Mouse (Mus musculus): ENCODE measurements at regions not wholly inside any gene's neighbourhood (a gene's known extent, or its start where the extent isn't known, plus 50 kb on each side); places are given as distances from the start of the nearest gene placed in this dataset.
A peak's percentile ranks its signal among the peaks of the same experiment; 100 is the strongest.
"Not testable (repeated sequence)": the region's sequence is repeated elsewhere in the genome, so short reads cannot be mapped to it uniquely, and the experiment has no call there.

GRCm38 (mm10) chr1:5220668-5221408, 413.1 kb downstream of the Gm37988 start:
- DNase-seq (ENCODE audit: low spot score in 2 of 2): peak in 1 of 2 experiments; percentile 3
- intact Hi-C loops (cut with DNase I): no loop called here

GRCm38 (mm10) chr1:5227866-5228265, 420.2 kb downstream of the Gm37988 start:
- DNase-seq (ENCODE audit: low spot score in 2 of 2): no peak
- intact Hi-C loops (cut with DNase I): no loop called here

GRCm38 (mm10) chr1:5231218-5231617, 423.5 kb downstream of the Gm37988 start:
- intact Hi-C loops (cut with DNase I): no loop called here
- no peak for DNase-seq (ENCODE audit: low spot score in 2 of 2)

- intact Hi-C loops (cut with DNase I): no loop called here
These were observed 424.5 kb downstream of the Gm37988 start for GRCm38 (mm10) chr1:5231961-5232846.

GRCm38 (mm10) chr1:5232847-5233245, 425.2 kb downstream of the Gm37988 start:
- no peak for DNase-seq (ENCODE audit: low spot score in 2 of 2)
- intact Hi-C loops (cut with DNase I): no loop called here

More at GRCm38 (mm10) chr1:5231961-5232846, 424.5 kb downstream of the Gm37988 start:
- DNase-seq (ENCODE audit: low spot score in 2 of 2): no peak

GRCm38 (mm10) chr1:5243186-5243585, 435.5 kb downstream of the Gm37988 start:
- intact Hi-C loops (cut with DNase I): no loop called here
- no peak for DNase-seq (ENCODE audit: low spot score in 2 of 2)

GRCm38 (mm10) chr1:5260874-5261273, 453.2 kb downstream of the Gm37988 start:
- intact Hi-C loops (cut with DNase I); DNase-seq (ENCODE audit: low spot score in 2 of 2): not testable (repeated sequence)

GRCm38 (mm10) chr1:5261297-5261696, 453.6 kb downstream of the Gm37988 start:
- DNase-seq (ENCODE audit: low spot score in 2 of 2); intact Hi-C loops (cut with DNase I): not testable (repeated sequence)

GRCm38 (mm10) chr1:5273938-5274337, 466.2 kb downstream of the Gm37988 start:
- intact Hi-C loops (cut with DNase I): no loop called here
- no peak for DNase-seq (ENCODE audit: low spot score in 2 of 2)

- DNase-seq (ENCODE audit: low spot score in 2 of 2): no peak
- intact Hi-C loops (cut with DNase I): no loop called here
These were observed 486.9 kb downstream of the Gm37988 start for GRCm38 (mm10) chr1:5294570-5294969.

GRCm38 (mm10) chr1:5297627-5298026, 489.9 kb downstream of the Gm37988 start:
- DNase-seq (ENCODE audit: low spot score in 2 of 2): peak in 1 of 2 experiments; percentile 6
- intact Hi-C loops (cut with DNase I): no loop called here

- no peak for DNase-seq (ENCODE audit: low spot score in 2 of 2)
- intact Hi-C loops (cut with DNase I): no loop called here
These were observed 504.0 kb downstream of the Gm37988 start for GRCm38 (mm10) chr1:5311656-5312055.

- DNase-seq (ENCODE audit: low spot score in 2 of 2): peak; percentile 9 to 12
- intact Hi-C loops (cut with DNase I): no loop called here
These were observed 508.1 kb downstream of the Gm37988 start for GRCm38 (mm10) chr1:5315839-5316238.

GRCm38 (mm10) chr1:5317088-5317487, 509.4 kb downstream of the Gm37988 start:
- intact Hi-C loops (cut with DNase I): no loop called here
- no peak for DNase-seq (ENCODE audit: low spot score in 2 of 2)

GRCm38 (mm10) chr1:5326311-5326710, 518.6 kb downstream of the Gm37988 start:
- no peak for DNase-seq (ENCODE audit: low spot score in 2 of 2)
- intact Hi-C loops (cut with DNase I): no loop called here

Data from left cerebral cortex, postnatal 14 days (tissue).